Mouse (Mus musculus): ENCODE results near the gene F11. TPM values are rescaled to one million over a fixed set of nuclear protein-coding genes. Genes with fewer than 3 reads are reported as not detected.
A peak's percentile ranks its signal among the peaks of the same experiment; 100 is the strongest.

F11 gene
- polyA plus RNA-seq, 1 experiment from 2014 or later: not detected

- H3K27me3 ChIP-seq (ENCODE audit: insufficient read depth, poor library complexity, severe bottlenecking): no peaks in the 10 kb centered on the region
- no peak overlapping the region for H3K4me3 ChIP-seq
- no peak overlapping the region for H3K27ac ChIP-seq
- no peaks in the 10 kb centered on the region for H3K9me3 ChIP-seq
- DNase-seq (ENCODE audit: low spot score): no peak
- no peaks in the 10 kb centered on the region for H3K36me3 ChIP-seq
- no peaks in the 10 kb centered on the region for H3K4me1 ChIP-seq
- WGBS: 74% methylated on average over 4 of the region's 4 CpGs
These were observed 6.0 kb upstream of the F11 start for GRCm38 (mm10) chr8:45267611-45268391.

- no peaks in the 10 kb centered on the region for H3K9me3 ChIP-seq
- no peak for DNase-seq (ENCODE audit: low spot score)
- H3K27ac ChIP-seq: no peak overlapping the region
- H3K4me3 ChIP-seq: no peak overlapping the region
- 69% methylated on average over 8 of the region's 8 CpGs for WGBS
- H3K4me1 ChIP-seq: no peaks in the 10 kb centered on the region
- no peaks in the 10 kb centered on the region for H3K36me3 ChIP-seq
- H3K27me3 ChIP-seq (ENCODE audit: insufficient read depth, poor library complexity, severe bottlenecking): no peaks in the 10 kb centered on the region
These were observed 5.2 kb upstream of the F11 start for GRCm38 (mm10) chr8:45266993-45267392.

- DNase-seq (ENCODE audit: low spot score): no peak
- WGBS: 72% methylated on average over 4 of the region's 4 CpGs
- no peaks in the 10 kb centered on the region for H3K36me3 ChIP-seq
- no peaks in the 10 kb centered on the region for H3K27me3 ChIP-seq (ENCODE audit: insufficient read depth, poor library complexity, severe bottlenecking)
- no peak overlapping the region for H3K4me3 ChIP-seq
- H3K4me1 ChIP-seq: no peaks in the 10 kb centered on the region
- no peaks in the 10 kb centered on the region for H3K9me3 ChIP-seq
- H3K27ac ChIP-seq: no peak overlapping the region
These were observed 3.1 kb upstream of the F11 start for GRCm38 (mm10) chr8:45264918-45265317.

- DNase-seq (ENCODE audit: low spot score): no peak
- Histone ChIP-seq H3K36me3 (no peaks in the 10 kb centered on the region), H3K4me1 (no peaks in the 10 kb centered on the region), H3K27ac (no peak overlapping the region), H3K27me3 (ENCODE audit: insufficient read depth, poor library complexity, severe bottlenecking) (no peaks in the 10 kb centered on the region), H3K9me3 (no peaks in the 10 kb centered on the region), H3K4me3 (no peak overlapping the region)
- WGBS: 79% methylated on average over 3 of the region's 3 CpGs
These were observed 1.0 kb upstream of the F11 start for GRCm38 (mm10) chr8:45262851-45263250.

GRCm38 (mm10) chr8:45258421-45258820 is 3.4 kb downstream of the F11 start:
- H3K4me1 ChIP-seq: no peaks in the 10 kb centered on the region
- no peaks in the 10 kb centered on the region for H3K9me3 ChIP-seq
- H3K4me3 ChIP-seq: no peak overlapping the region
- no peak for DNase-seq (ENCODE audit: low spot score)
- no peak overlapping the region for H3K27ac ChIP-seq
- WGBS: 85% methylated on average over 8 of the region's 8 CpGs
- H3K36me3 ChIP-seq: no peaks in the 10 kb centered on the region
- H3K27me3 ChIP-seq (ENCODE audit: insufficient read depth, poor library complexity, severe bottlenecking): no peaks in the 10 kb centered on the region

- H3K4me3 ChIP-seq: no peak overlapping the region
- H3K4me1 ChIP-seq: no peaks in the 10 kb centered on the region
- 82% methylated on average over 12 of the region's 12 CpGs for WGBS
- no peaks in the 10 kb centered on the region for H3K9me3 ChIP-seq
- no peaks in the 10 kb centered on the region for H3K36me3 ChIP-seq
- DNase-seq (ENCODE audit: low spot score): no peak
- no peak overlapping the region for H3K27ac ChIP-seq
- H3K27me3 ChIP-seq (ENCODE audit: insufficient read depth, poor library complexity, severe bottlenecking): no peaks in the 10 kb centered on the region
These were observed 6.8 kb downstream of the F11 start for GRCm38 (mm10) chr8:45255040-45255439.

- H3K27me3 ChIP-seq (ENCODE audit: insufficient read depth, poor library complexity, severe bottlenecking): no peaks in the 10 kb centered on the region
- no peaks in the 10 kb centered on the region for H3K9me3 ChIP-seq
- WGBS: 75% methylated on average over 8 of the region's 8 CpGs
- H3K27ac ChIP-seq: no peak overlapping the region
- no peak overlapping the region for H3K4me3 ChIP-seq
- H3K4me1 ChIP-seq: no peaks in the 10 kb centered on the region
- DNase-seq (ENCODE audit: low spot score): no peak
- no peaks in the 10 kb centered on the region for H3K36me3 ChIP-seq
These were observed 7.5 kb downstream of the F11 start for GRCm38 (mm10) chr8:45254194-45254842.

GRCm38 (mm10) chr8:45253586-45253985 is 8.2 kb downstream of the F11 start:
- H3K36me3 ChIP-seq: no peaks in the 10 kb centered on the region
- no peak overlapping the region for H3K4me3 ChIP-seq
- 89% methylated on average over 1 of the region's 1 CpGs for WGBS
- no peaks in the 10 kb centered on the region for H3K27me3 ChIP-seq (ENCODE audit: insufficient read depth, poor library complexity, severe bottlenecking)
- no peaks in the 10 kb centered on the region for H3K9me3 ChIP-seq
- H3K4me1 ChIP-seq: no peaks in the 10 kb centered on the region
- DNase-seq (ENCODE audit: low spot score): no peak
- no peak overlapping the region for H3K27ac ChIP-seq

- no peaks in the 10 kb centered on the region for H3K9me3 ChIP-seq
- H3K27ac ChIP-seq: no peak overlapping the region
- H3K27me3 ChIP-seq (ENCODE audit: insufficient read depth, poor library complexity, severe bottlenecking): no peaks in the 10 kb centered on the region
- 60% methylated on average over 2 of the region's 2 CpGs for WGBS
- DNase-seq (ENCODE audit: low spot score): no peak
- H3K4me3 ChIP-seq: no peak overlapping the region
- H3K4me1 ChIP-seq: no peaks in the 10 kb centered on the region
- H3K36me3 ChIP-seq: no peaks in the 10 kb centered on the region
These were observed 8.7 kb downstream of the F11 start for GRCm38 (mm10) chr8:45253111-45253510.

GRCm38 (mm10) chr8:45246307-45246706 is 15.5 kb downstream of the F11 start:
- no peak for DNase-seq (ENCODE audit: low spot score)

GRCm38 (mm10) chr8:45239363-45239762 is 22.5 kb downstream of the F11 start:
- no peak overlapping the region for H3K4me3 ChIP-seq
- no peaks in the 10 kb centered on the region for H3K36me3 ChIP-seq
- DNase-seq (ENCODE audit: low spot score): no peak
- H3K27me3 ChIP-seq (ENCODE audit: insufficient read depth, poor library complexity, severe bottlenecking): peaks cover 8% of the 10 kb centered on the region; the same call in 1 of the 2 replicates
- no peak overlapping the region for H3K27ac ChIP-seq
- 82% methylated on average over 8 of the region's 8 CpGs for WGBS
- H3K9me3 ChIP-seq: no peaks in the 10 kb centered on the region
- peaks cover 5% of the 10 kb centered on the region; the same call in 1 of the 2 replicates for H3K4me1 ChIP-seq

More at GRCm38 (mm10) chr8:45246307-45246706, 15.5 kb downstream of the F11 start:
- Histone ChIP-seq H3K27ac (no peak overlapping the region), H3K4me3 (no peak overlapping the region), H3K9me3 (no peaks in the 10 kb centered on the region), H3K4me1 (no peaks in the 10 kb centered on the region), H3K36me3 (no peaks in the 10 kb centered on the region), H3K27me3 (ENCODE audit: insufficient read depth, poor library complexity, severe bottlenecking) (no peaks in the 10 kb centered on the region)
- 64% methylated on average over 7 of the region's 7 CpGs for WGBS

- Histone ChIP-seq H3K27me3 (ENCODE audit: insufficient read depth, poor library complexity, severe bottlenecking) (peaks cover 8% of the 10 kb centered on the region; the same call in 1 of the 2 replicates), H3K4me1 (peaks cover 5% of the 10 kb centered on the region; the same call in 1 of the 2 replicates), H3K36me3 (no peaks in the 10 kb centered on the region), H3K27ac (no peak overlapping the region), H3K4me3 (no peak overlapping the region), H3K9me3 (no peaks in the 10 kb centered on the region)
- no peak for DNase-seq (ENCODE audit: low spot score)
- WGBS: 26% methylated on average over 3 of the region's 3 CpGs
These were observed 23.5 kb downstream of the F11 start for GRCm38 (mm10) chr8:45238282-45238681.

GRCm38 (mm10) chr8:45236164-45236912 is 25.5 kb downstream of the F11 start:
- DNase-seq (ENCODE audit: low spot score): no peak
- H3K4me3 ChIP-seq: peak overlapping the region; percentile 35; the same call in 1 of the 2 replicates
- WGBS: 29% methylated on average over 14 of the region's 14 CpGs

More at GRCm38 (mm10) chr8:45236164-45236912, 25.5 kb downstream of the F11 start:
- Histone ChIP-seq H3K27ac (no peak overlapping the region), H3K27me3 (ENCODE audit: insufficient read depth, poor library complexity, severe bottlenecking) (peaks cover 8% of the 10 kb centered on the region; the same call in 1 of the 2 replicates), H3K36me3 (no peaks in the 10 kb centered on the region), H3K4me1 (peaks cover 5% of the 10 kb centered on the region; the same call in 1 of the 2 replicates), H3K9me3 (no peaks in the 10 kb centered on the region)
